Mouse (Mus musculus): ENCODE data around the gene Mtr.
"Not testable (repeated sequence)": the region's sequence is repeated elsewhere in the genome, so short reads cannot be mapped to it uniquely, and the experiment has no call there.

Mtr gene

GRCm38 (mm10) chr13:12159288-12160120 lies 98.4 kb downstream of the Mtr start:
- peak; percentile 25 for DNase-seq

GRCm38 (mm10) chr13:12153922-12154321 lies 104.0 kb downstream of the Mtr start:
- no peak for DNase-seq

- no peak for DNase-seq
Measured at GRCm38 (mm10) chr13:12146918-12147507, 110.9 kb downstream of the Mtr start.

- no peak for DNase-seq
Measured at GRCm38 (mm10) chr13:12146402-12146801, 111.5 kb downstream of the Mtr start.

GRCm38 (mm10) chr13:12143347-12143746 lies 114.6 kb downstream of the Mtr start:
- no peak for DNase-seq

- DNase-seq = not testable (repeated sequence)
Measured at GRCm38 (mm10) chr13:12136461-12136860, 121.5 kb downstream of the Mtr start.

GRCm38 (mm10) chr13:12133549-12133948 lies 124.4 kb downstream of the Mtr start:
- no peak for DNase-seq
